Comparison of ENCODE assay signal across 12 mouse cellular contexts in genomic region chr4:130270089-130270488, GRCm38 (mm10). TPM values are rescaled to one million over a fixed set of nuclear protein-coding genes. Genes with fewer than 3 reads are reported as not detected.
DNase-seq lines count a peak whose midpoint lies in the region; ATAC-seq and TF ChIP-seq lines count a peak whose summit lies in the region.
"Had no signal": no experiment of that assay in that cellular context is flagged by ENCODE, and none has a peak within 500 bp of the region (broad histone marks: within the 10 kb centered on the region; RNA-seq: fewer than 3 reads in every experiment).

No protein-coding gene starts in this region.

- H3K9ac ChIP-seq in liver, postnatal 0 days (replicated peaks): no peak overlapping the region
- H3K9ac ChIP-seq: limb, embryonic 15.5 days had no signal

- peaks cover 27% of the 10 kb centered on the region for H3K27me3 ChIP-seq in liver, postnatal 0 days (ENCODE audit: insufficient read depth, low read length)
- H3K27me3 ChIP-seq: limb, embryonic 15.5 days had no signal

- no peak for TF ChIP-seq EP300 in liver, postnatal 0 days (IDR thresholded peaks at IDR 0.05; ENCODE audit: low read depth)

- no peak overlapping the region for H3K4me3 ChIP-seq in liver, postnatal 0 days (ENCODE audit: low read depth, low read length)
- H3K4me3 ChIP-seq: limb, embryonic 15.5 days had no signal

- no peak for TF ChIP-seq CTCF in liver, postnatal 0 days (IDR thresholded peaks at IDR 0.05; ENCODE audit: low read depth)

- no peaks in the 10 kb centered on the region for H3K9me3 ChIP-seq in liver, postnatal 0 days (ENCODE audit: low read length)
- H3K9me3 ChIP-seq: limb, embryonic 15.5 days had no signal

- no peaks in the 10 kb centered on the region for H3K36me3 ChIP-seq in liver, postnatal 0 days (replicated peaks; ENCODE audit: insufficient read depth, low read length)
- H3K36me3 ChIP-seq: limb, embryonic 15.5 days had no signal

- DNase-seq in cerebellum, adult 11 months: peak; percentile 69
- peak; percentile 77 to 85 for DNase-seq in cerebellum, adult 18-20 months
- DNase-seq in layer of hippocampus, adult 9-10 months (ENCODE audit: low spot score): peak; percentile 59
- DNase-seq in liver, postnatal 0 days: no peak
- DNase-seq in neural tube, embryonic 10.5 days (ENCODE audit: extremely low spot score, low spot score): no peak
- no peak for DNase-seq in gastrocnemius, postnatal 14 days
- DNase-seq in MN1 (ENCODE audit: low spot score): no peak
- DNase-seq: heart, postnatal 10 days had no signal

- H3K4me1 ChIP-seq in liver, postnatal 0 days (ENCODE audit: insufficient read depth): peaks cover 10% of the 10 kb centered on the region

- no peak for ATAC-seq in cerebellum, adult (ENCODE audit: insufficient number of reproducible peaks, low FRiP score, low TSS enrichment)
- peak; percentile 37; the same call in 1 of the 2 replicates for ATAC-seq in liver, postnatal 0 days

- WGBS in liver, postnatal 0 days (ENCODE audit: insufficient replicate concordance): 70% methylated on average over 8 of the region's 8 CpGs

- H3K27ac ChIP-seq in liver, postnatal 0 days (ENCODE audit: low read depth): no peak overlapping the region
- H3K27ac ChIP-seq: limb, embryonic 15.5 days had no signal

- H3K4me2 ChIP-seq in liver, postnatal 0 days (ENCODE audit: low read depth, low read length): no peak overlapping the region
- H3K4me2 ChIP-seq: limb, embryonic 15.5 days had no signal

- intact Hi-C loops in gastrocnemius, postnatal 14 days (cut with DNase I; ENCODE audit: low total_unique reads): no loop called here

RNA-seq across cellular contexts. Expression of gene Serinc2, which starts 8.9 kb away (rescaled TPM):
- 3.4 and 4.4 TPM in 2 replicates for polyA plus RNA-seq in liver, postnatal 0 days (2015; fragmentation: Nextera tagmentation; extraction: Ambion mirVana)
- 10 to 100 TPM; 53.0 to 57.0 TPM for total RNA-seq in gastrocnemius, postnatal 14 days (2021)

RNA-seq across cellular contexts. Expression of gene Fabp3, which starts 38.3 kb away (rescaled TPM):
- 1.3 and 26.0 TPM in 2 replicates for polyA plus RNA-seq in liver, postnatal 0 days (2015; fragmentation: Nextera tagmentation; extraction: Ambion mirVana)
- total RNA-seq in gastrocnemius, postnatal 14 days (2021): 1,000 to 10,000 TPM in 1 of 2 experiments, 100 to 1,000 TPM in 1; 662 to 1,168 TPM

RNA-seq across cellular contexts. Expression of gene Gm10570, which starts 38.4 kb away (rescaled TPM):
- polyA plus RNA-seq in liver, postnatal 0 days (2015; fragmentation: Nextera tagmentation; extraction: Ambion mirVana): not detected in 2 replicates
- total RNA-seq in gastrocnemius, postnatal 14 days (2021): not detected
- polyA plus RNA-seq: limb, embryonic 15.5 days; neural tube, embryonic 11.5 days; stomach, embryonic 14.5 days had no signal

RNA-seq across cellular contexts. Expression of gene Gm853, which starts 47.9 kb away (rescaled TPM):
- not detected in 2 replicates for polyA plus RNA-seq in liver, postnatal 0 days (2015; fragmentation: Nextera tagmentation; extraction: Ambion mirVana)
- total RNA-seq in gastrocnemius, postnatal 14 days (2021): not detected
- total RNA-seq: heart, postnatal 10 days had no signal
- polyA plus RNA-seq: limb, embryonic 15.5 days; neural tube, embryonic 11.5 days; stomach, embryonic 14.5 days had no signal

Comparison
In these comparisons a context has a peak if more than half of its experiments do, and no peak if none do; other contexts are left out.
1. DNase-seq: peak in cerebellum, adult 11 months (single experiment), cerebellum, adult 18-20 months (2 of 2) and layer of hippocampus, adult 9-10 months (single experiment); none in liver, postnatal 0 days (single experiment), neural tube, embryonic 10.5 days (single experiment), gastrocnemius, postnatal 14 days (single experiment) and MN1 (single experiment).